Mouse (Mus musculus): ENCODE results near the gene Tmcc1. TPM values are rescaled to one million over a fixed set of nuclear protein-coding genes. Genes with fewer than 3 reads are reported as not detected.

The Tmcc1 gene
- polyA plus RNA-seq, 1 experiment from 2014 or later: 12.3 TPM

- Histone ChIP-seq H3K9me3 (replicated peaks; ENCODE audit: control insufficient read depth, low read length) (no peaks in the 10 kb centered on the region), H3K27ac (ENCODE audit: low read length) (peak overlapping the region; percentile 79), H3K36me3 (ENCODE audit: control insufficient read depth, insufficient read depth, low read length) (no peaks in the 10 kb centered on the region), H3K4me2 (ENCODE audit: low read depth, low read length) (0 out of 2 replicates have a peak overlapping the region, but pooled peaks have one; percentile 15), H3K4me3 (replicated peaks; ENCODE audit: low read length) (no peak overlapping the region), H3K27me3 (ENCODE audit: control insufficient read depth, insufficient read depth, low read length) (no peaks in the 10 kb centered on the region; the same call in 1 of the 2 replicates), H3K4me1 (ENCODE audit: control insufficient read depth, insufficient read depth, low read length) (peaks cover 16% of the 10 kb centered on the region), H3K9ac (ENCODE audit: low read length) (peak overlapping the region; percentile 52)
- ATAC-seq (ENCODE audit: insufficient read depth, low FRiP score): peak; percentile 56
- 32% methylated on average over 9 of the region's 9 CpGs for WGBS
These were observed 186.6 kb downstream of the Tmcc1 start for GRCm38 (mm10) chr6:116006731-116007130.

GRCm38 (mm10) chr6:116005959-116006288, 187.4 kb downstream of the Tmcc1 start:
- H3K9me3 ChIP-seq (replicated peaks; ENCODE audit: control insufficient read depth, low read length): no peaks in the 10 kb centered on the region
- no peak overlapping the region for H3K4me2 ChIP-seq (ENCODE audit: low read depth, low read length)
- 81% methylated on average over 4 of the region's 4 CpGs for WGBS
- no peaks in the 10 kb centered on the region for H3K36me3 ChIP-seq (ENCODE audit: control insufficient read depth, insufficient read depth, low read length)
- no peak for ATAC-seq (ENCODE audit: insufficient read depth, low FRiP score)
- H3K4me1 ChIP-seq (ENCODE audit: control insufficient read depth, insufficient read depth, low read length): peaks cover 16% of the 10 kb centered on the region
- H3K27ac ChIP-seq (ENCODE audit: low read length): peak overlapping the region; percentile 79
- no peak overlapping the region for H3K9ac ChIP-seq (ENCODE audit: low read length)
- no peaks in the 10 kb centered on the region; the same call in 1 of the 2 replicates for H3K27me3 ChIP-seq (ENCODE audit: control insufficient read depth, insufficient read depth, low read length)
- no peak overlapping the region for H3K4me3 ChIP-seq (replicated peaks; ENCODE audit: low read length)

DNA sequence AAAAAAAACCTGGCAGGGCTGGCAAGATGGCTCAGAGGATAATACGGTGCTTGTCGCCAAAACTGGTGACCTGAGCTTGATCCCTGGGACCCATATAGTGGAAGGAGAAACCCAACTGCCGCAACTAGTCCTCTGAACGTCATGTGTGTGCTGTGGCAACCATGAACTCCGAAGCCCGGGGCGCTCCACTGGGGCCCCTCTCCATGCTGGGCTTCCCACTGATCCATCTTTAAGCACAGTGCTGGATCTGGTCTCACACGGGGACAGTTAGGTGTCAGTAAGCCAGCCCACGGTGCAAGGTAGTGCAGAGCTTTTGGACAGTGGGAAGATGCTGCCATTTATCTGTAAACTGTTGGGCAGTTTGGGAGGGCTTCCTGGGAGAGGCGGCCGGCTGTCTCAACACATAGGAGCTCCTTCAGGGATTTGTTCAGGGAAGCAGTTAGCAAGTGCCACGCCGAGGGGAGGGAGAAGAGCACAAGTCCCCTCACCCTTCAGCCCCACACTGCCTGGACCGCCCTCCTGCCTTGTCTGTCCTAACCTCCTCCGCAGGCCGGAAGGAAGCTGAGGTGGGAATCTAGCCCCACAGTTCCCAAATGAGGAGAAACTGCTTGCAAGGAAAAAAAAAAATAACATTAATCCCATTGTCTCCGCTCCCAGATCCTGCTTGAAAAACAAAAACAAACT, 187.9 kb downstream of the Tmcc1 start:
- Histone ChIP-seq H3K27me3 (ENCODE audit: control insufficient read depth, insufficient read depth, low read length) (no peaks in the 10 kb centered on the region; the same call in 1 of the 2 replicates), H3K4me3 (replicated peaks; ENCODE audit: low read length) (no peak overlapping the region), H3K9ac (ENCODE audit: low read length) (no peak overlapping the region), H3K36me3 (ENCODE audit: control insufficient read depth, insufficient read depth, low read length) (no peaks in the 10 kb centered on the region), H3K27ac (ENCODE audit: low read length) (peak overlapping the region; percentile 79; the same call in 1 of the 2 replicates), H3K9me3 (replicated peaks; ENCODE audit: control insufficient read depth, low read length) (no peaks in the 10 kb centered on the region), H3K4me2 (ENCODE audit: low read depth, low read length) (no peak overlapping the region), H3K4me1 (ENCODE audit: control insufficient read depth, insufficient read depth, low read length) (peaks cover 16% of the 10 kb centered on the region)
- ATAC-seq (ENCODE audit: insufficient read depth, low FRiP score): no peak
- 69% methylated on average over 17 of the region's 17 CpGs for whole genome bisulfite sequencing

GRCm38 (mm10) chr6:116004716-116005115, 188.6 kb downstream of the Tmcc1 start:
- peaks cover 16% of the 10 kb centered on the region for H3K4me1 ChIP-seq (ENCODE audit: control insufficient read depth, insufficient read depth, low read length)
- WGBS: 87% methylated on average over 6 of the region's 6 CpGs

DNA sequence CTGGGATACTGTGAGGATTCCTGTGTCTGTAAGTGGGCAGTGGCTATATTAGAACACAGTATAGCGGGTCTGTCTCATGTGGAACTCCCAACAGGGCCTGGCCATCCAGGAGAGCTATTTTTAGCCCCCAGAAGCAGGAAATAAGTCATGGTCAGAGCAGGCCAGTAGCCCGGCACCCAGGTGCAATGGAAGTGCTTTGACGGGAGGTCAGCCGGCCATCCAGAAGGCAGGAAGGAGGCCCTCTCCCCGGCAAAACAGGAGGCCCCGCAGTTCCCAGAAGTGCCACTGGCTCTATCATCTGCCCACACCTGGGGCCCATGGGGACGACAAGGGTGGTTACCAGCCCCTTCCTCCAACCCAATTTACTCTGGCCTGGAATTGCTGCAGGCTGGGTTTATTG, 189.2 kb downstream of the Tmcc1 start:
- H3K4me2 ChIP-seq (ENCODE audit: low read depth, low read length): no peak overlapping the region
- no peaks in the 10 kb centered on the region for H3K36me3 ChIP-seq (ENCODE audit: control insufficient read depth, insufficient read depth, low read length)

More at GRCm38 (mm10) chr6:116004716-116005115, 188.6 kb downstream of the Tmcc1 start:
- Histone ChIP-seq H3K36me3 (ENCODE audit: control insufficient read depth, insufficient read depth, low read length) (no peaks in the 10 kb centered on the region), H3K9me3 (replicated peaks; ENCODE audit: control insufficient read depth, low read length) (no peaks in the 10 kb centered on the region), H3K27me3 (ENCODE audit: control insufficient read depth, insufficient read depth, low read length) (no peaks in the 10 kb centered on the region; the same call in 1 of the 2 replicates), H3K27ac (ENCODE audit: low read length) (peak overlapping the region; percentile 72), H3K4me2 (ENCODE audit: low read depth, low read length) (no peak overlapping the region), H3K9ac (ENCODE audit: low read length) (no peak overlapping the region; the same call in 1 of the 2 replicates), H3K4me3 (replicated peaks; ENCODE audit: low read length) (no peak overlapping the region)
- no peak for ATAC-seq (ENCODE audit: insufficient read depth, low FRiP score)

DNA sequence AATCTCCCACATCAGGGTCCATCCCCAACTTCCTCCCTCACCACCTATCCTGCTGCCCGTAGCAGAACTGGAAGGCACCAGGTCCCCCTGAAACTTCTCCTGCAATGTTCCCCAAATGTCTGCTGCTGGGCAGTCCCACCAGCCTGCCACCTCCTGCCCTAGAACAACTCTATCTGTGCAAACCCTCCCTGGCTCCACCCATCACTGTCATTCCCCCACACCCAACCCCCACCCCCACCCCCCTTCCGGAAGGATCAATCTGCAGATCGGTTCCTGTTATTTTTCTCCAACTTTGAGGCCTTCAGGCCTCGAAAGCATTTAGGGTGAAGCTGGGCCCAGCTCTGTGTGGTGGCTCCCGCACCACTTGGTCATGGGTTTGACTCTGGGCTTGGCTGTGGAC, 189.8 kb downstream of the Tmcc1 start:
- no peaks in the 10 kb centered on the region for H3K36me3 ChIP-seq (ENCODE audit: control insufficient read depth, insufficient read depth, low read length)
- no peak for ATAC-seq (ENCODE audit: insufficient read depth, low FRiP score)
- H3K27me3 ChIP-seq (ENCODE audit: control insufficient read depth, insufficient read depth, low read length): no peaks in the 10 kb centered on the region; the same call in 1 of the 2 replicates
- H3K9me3 ChIP-seq (replicated peaks; ENCODE audit: control insufficient read depth, low read length): no peaks in the 10 kb centered on the region
- no peak overlapping the region for H3K4me2 ChIP-seq (ENCODE audit: low read depth, low read length)
- peaks cover 16% of the 10 kb centered on the region for H3K4me1 ChIP-seq (ENCODE audit: control insufficient read depth, insufficient read depth, low read length)
- H3K9ac ChIP-seq (ENCODE audit: low read length): peak overlapping the region; percentile 52
- WGBS: 61% methylated on average over 5 of the region's 5 CpGs
- H3K4me3 ChIP-seq (replicated peaks; ENCODE audit: low read length): no peak overlapping the region
- H3K27ac ChIP-seq (ENCODE audit: low read length): peak overlapping the region; percentile 72

More for the DNA sequence above, 189.2 kb downstream of the Tmcc1 start:
- 36% methylated on average over 7 of the region's 7 CpGs for WGBS
- peak overlapping the region; percentile 52 for H3K9ac ChIP-seq (ENCODE audit: low read length)
- no peaks in the 10 kb centered on the region; the same call in 1 of the 2 replicates for H3K27me3 ChIP-seq (ENCODE audit: control insufficient read depth, insufficient read depth, low read length)
- H3K4me3 ChIP-seq (replicated peaks; ENCODE audit: low read length): no peak overlapping the region
- no peak for ATAC-seq (ENCODE audit: insufficient read depth, low FRiP score)
- H3K4me1 ChIP-seq (ENCODE audit: control insufficient read depth, insufficient read depth, low read length): peaks cover 16% of the 10 kb centered on the region
- peak overlapping the region; percentile 72 for H3K27ac ChIP-seq (ENCODE audit: low read length)
- no peaks in the 10 kb centered on the region for H3K9me3 ChIP-seq (replicated peaks; ENCODE audit: control insufficient read depth, low read length)

DNA sequence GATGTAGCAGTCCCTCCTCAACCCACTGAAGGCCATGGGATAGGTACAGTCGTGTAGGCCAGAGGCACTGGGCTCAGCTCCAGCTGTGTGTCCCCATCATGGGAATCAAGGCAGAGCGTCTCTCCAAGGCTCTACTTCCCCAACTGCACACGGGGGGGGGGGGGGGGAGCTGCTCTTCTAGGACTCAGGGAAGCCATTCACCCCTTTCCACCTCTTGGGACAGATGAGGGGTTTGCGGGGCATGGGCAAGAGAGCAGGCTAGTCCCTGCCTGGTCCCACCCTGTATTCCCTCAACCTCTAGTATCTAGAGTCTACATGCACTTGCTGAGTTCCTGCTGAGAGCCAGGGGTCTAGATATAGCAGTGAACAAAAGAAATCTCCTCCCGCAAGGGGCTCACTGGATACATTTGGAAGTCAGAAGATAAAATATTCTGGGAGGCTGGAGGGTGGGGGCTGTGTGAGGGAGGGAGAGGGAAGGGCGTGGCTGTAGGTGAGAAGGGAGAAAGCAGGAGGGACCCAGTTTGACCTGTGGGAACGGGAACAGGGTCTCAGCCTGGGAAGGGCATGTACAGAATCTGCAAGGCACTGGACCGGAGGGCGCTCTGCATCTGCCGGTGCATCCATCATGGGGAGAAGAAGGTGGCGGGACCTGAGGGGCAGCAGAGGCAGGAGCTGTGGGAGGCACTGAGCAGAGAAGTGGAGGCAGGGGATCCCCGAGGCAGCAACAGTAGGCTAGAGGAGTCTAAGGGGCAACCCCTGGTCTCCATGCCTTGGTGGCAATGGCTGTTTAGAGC, 190.8 kb downstream of the Tmcc1 start:
- WGBS: 61% methylated on average over 12 of the region's 12 CpGs
- H3K27ac ChIP-seq (ENCODE audit: low read length): no peak overlapping the region
- no peaks in the 10 kb centered on the region for H3K36me3 ChIP-seq (ENCODE audit: control insufficient read depth, insufficient read depth, low read length)
- no peak overlapping the region for H3K9ac ChIP-seq (ENCODE audit: low read length)
- H3K4me1 ChIP-seq (ENCODE audit: control insufficient read depth, insufficient read depth, low read length): peaks cover 24% of the 10 kb centered on the region
- H3K27me3 ChIP-seq (ENCODE audit: control insufficient read depth, insufficient read depth, low read length): no peaks in the 10 kb centered on the region; the same call in 1 of the 2 replicates
- H3K9me3 ChIP-seq (replicated peaks; ENCODE audit: control insufficient read depth, low read length): no peaks in the 10 kb centered on the region
- no peak overlapping the region for H3K4me2 ChIP-seq (ENCODE audit: low read depth, low read length)
- H3K4me3 ChIP-seq (replicated peaks; ENCODE audit: low read length): no peak overlapping the region
- ATAC-seq (ENCODE audit: insufficient read depth, low FRiP score): no peak

DNA sequence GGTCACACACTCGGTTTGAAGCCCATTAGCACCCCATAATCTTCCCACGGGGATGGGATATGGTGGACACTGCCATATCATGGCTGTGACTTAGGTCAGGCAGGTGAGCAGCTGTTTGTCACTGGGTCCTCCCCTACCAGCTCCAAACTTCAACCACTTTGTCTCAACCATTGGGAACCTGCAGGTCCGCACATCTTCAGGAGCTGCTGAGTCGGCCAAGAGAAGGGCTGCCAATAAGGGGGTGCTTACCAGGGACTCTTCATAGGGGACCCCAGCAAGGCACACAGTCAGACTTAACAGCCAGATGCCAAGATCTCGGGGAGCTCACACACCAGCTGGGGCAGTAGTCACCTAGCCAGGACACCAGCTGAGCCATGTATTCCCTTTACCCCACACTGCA, 192.4 kb downstream of the Tmcc1 start:
- ATAC-seq (ENCODE audit: insufficient read depth, low FRiP score): no peak
- Histone ChIP-seq H3K9me3 (replicated peaks; ENCODE audit: control insufficient read depth, low read length) (no peaks in the 10 kb centered on the region), H3K4me3 (replicated peaks; ENCODE audit: low read length) (no peak overlapping the region), H3K9ac (ENCODE audit: low read length) (no peak overlapping the region), H3K4me1 (ENCODE audit: control insufficient read depth, insufficient read depth, low read length) (peaks cover 30% of the 10 kb centered on the region), H3K36me3 (ENCODE audit: control insufficient read depth, insufficient read depth, low read length) (no peaks in the 10 kb centered on the region), H3K27ac (ENCODE audit: low read length) (no peak overlapping the region), H3K4me2 (ENCODE audit: low read depth, low read length) (no peak overlapping the region), H3K27me3 (ENCODE audit: control insufficient read depth, insufficient read depth, low read length) (no peaks in the 10 kb centered on the region; the same call in 1 of the 2 replicates)
- 83% methylated on average over 5 of the region's 5 CpGs for WGBS

GRCm38 (mm10) chr6:115999227-115999626, 194.1 kb downstream of the Tmcc1 start:
- WGBS: 81% methylated on average over 2 of the region's 2 CpGs
- H3K36me3 ChIP-seq (ENCODE audit: control insufficient read depth, insufficient read depth, low read length): no peaks in the 10 kb centered on the region
- H3K9me3 ChIP-seq (replicated peaks; ENCODE audit: control insufficient read depth, low read length): no peaks in the 10 kb centered on the region
- peaks cover 33% of the 10 kb centered on the region for H3K4me1 ChIP-seq (ENCODE audit: control insufficient read depth, insufficient read depth, low read length)
- H3K9ac ChIP-seq (ENCODE audit: low read length): no peak overlapping the region
- no peak overlapping the region for H3K4me2 ChIP-seq (ENCODE audit: low read depth, low read length)
- no peak for ATAC-seq (ENCODE audit: insufficient read depth, low FRiP score)
- no peak overlapping the region for H3K4me3 ChIP-seq (replicated peaks; ENCODE audit: low read length)
- H3K27me3 ChIP-seq (ENCODE audit: control insufficient read depth, insufficient read depth, low read length): no peaks in the 10 kb centered on the region; the same call in 1 of the 2 replicates
- no peak overlapping the region for H3K27ac ChIP-seq (ENCODE audit: low read length)
